ENCODE assay signal across 15 mouse cellular contexts in genomic region chr9:87733732-87734131, GRCm38 (mm10). TPM values are rescaled to one million over a fixed set of nuclear protein-coding genes. Genes with fewer than 3 reads are reported as not detected.
A peak's percentile ranks its signal among the peaks of the same experiment; 100 is the strongest.
DNase-seq lines count a peak whose midpoint lies in the region; ATAC-seq lines count a peak whose summit lies in the region.
"Had no signal": no experiment of that assay in that cellular context is flagged by ENCODE, and none has a peak within 500 bp of the region (broad histone marks: within the 10 kb centered on the region; RNA-seq: fewer than 3 reads in every experiment).

No protein-coding gene starts in this region.

- H3K4me1 ChIP-seq in heart, embryonic 15.5 days (replicated peaks), result peaks cover 21% of the 10 kb centered on the region
- peaks cover 20% of the 10 kb centered on the region for H3K4me1 ChIP-seq in neural tube, embryonic 15.5 days
- H3K4me1 ChIP-seq in limb, embryonic 10.5 days, result peaks cover 77% of the 10 kb centered on the region

- H3K36me3 ChIP-seq in heart, embryonic 15.5 days, result no peaks in the 10 kb centered on the region
- no peaks in the 10 kb centered on the region for H3K36me3 ChIP-seq in neural tube, embryonic 15.5 days
- H3K36me3 ChIP-seq in limb, embryonic 10.5 days, result peaks cover 5% of the 10 kb centered on the region; the same call in 1 of the 2 replicates
- H3K36me3 ChIP-seq: hindbrain, embryonic 12.5 days; liver, embryonic 12.5 days had no signal

- no peak for ATAC-seq in heart, embryonic 15.5 days (replicated peaks; ENCODE audit: insufficient number of reproducible peaks, insufficient read depth, low FRiP score, low read depth)
- no peak for ATAC-seq in neural tube, embryonic 15.5 days (ENCODE audit: low FRiP score)
- ATAC-seq: forebrain, embryonic 13.5 days; liver, embryonic 12.5 days had no signal

- peak overlapping the region; percentile 20; the same call in 1 of the 2 replicates for H3K4me3 ChIP-seq in heart, embryonic 15.5 days
- H3K4me3 ChIP-seq in neural tube, embryonic 15.5 days (replicated peaks), result no peak overlapping the region
- peak overlapping the region; percentile 39 for H3K4me3 ChIP-seq in limb, embryonic 10.5 days
- H3K4me3 ChIP-seq: forebrain, embryonic 13.5 days; gastrocnemius, adult 2 months; hindbrain, embryonic 12.5 days; left cerebral cortex, adult 2 months; liver, embryonic 12.5 days had no signal

- H3K27me3 ChIP-seq in heart, embryonic 15.5 days, result peaks cover 71% of the 10 kb centered on the region
- H3K27me3 ChIP-seq in neural tube, embryonic 15.5 days (replicated peaks), result peaks cover 80% of the 10 kb centered on the region
- H3K27me3 ChIP-seq in limb, embryonic 10.5 days (ENCODE audit: low read depth, poor library complexity, severe bottlenecking), result peaks cover 83% of the 10 kb centered on the region

- peak overlapping the region; percentile 27; the same call in 1 of the 2 replicates for H3K27ac ChIP-seq in heart, embryonic 15.5 days
- no peak overlapping the region for H3K27ac ChIP-seq in neural tube, embryonic 15.5 days (replicated peaks)
- peak overlapping the region; percentile 73 for H3K27ac ChIP-seq in limb, embryonic 10.5 days
- H3K27ac ChIP-seq: forebrain, embryonic 13.5 days; gastrocnemius, adult 2 months; hindbrain, embryonic 12.5 days; left cerebral cortex, adult 2 months; liver, embryonic 12.5 days had no signal

- peak overlapping the region; percentile 49; the same call in 1 of the 2 replicates for H3K4me2 ChIP-seq in heart, embryonic 15.5 days
- no peak overlapping the region for H3K4me2 ChIP-seq in neural tube, embryonic 15.5 days
- H3K4me2 ChIP-seq: forebrain, embryonic 13.5 days; hindbrain, embryonic 12.5 days; liver, embryonic 12.5 days had no signal

- 18% methylated on average over 11 of the region's 11 CpGs for WGBS in heart, embryonic 15.5 days
- WGBS in neural tube, embryonic 15.5 days, result 4% methylated on average over 11 of the region's 11 CpGs
- WGBS in limb, embryonic 10.5 days, result under 1% methylated on average over 11 of the region's 11 CpGs

- H3K9me3 ChIP-seq in heart, embryonic 15.5 days (replicated peaks), result no peaks in the 10 kb centered on the region
- H3K9me3 ChIP-seq in neural tube, embryonic 15.5 days (replicated peaks), result no peaks in the 10 kb centered on the region
- no peaks in the 10 kb centered on the region for H3K9me3 ChIP-seq in limb, embryonic 10.5 days (replicated peaks)
- H3K9me3 ChIP-seq: forebrain, embryonic 13.5 days; hindbrain, embryonic 12.5 days; liver, embryonic 12.5 days had no signal

- H3K9ac ChIP-seq in heart, embryonic 15.5 days, result no peak overlapping the region
- H3K9ac ChIP-seq in neural tube, embryonic 15.5 days (replicated peaks), result no peak overlapping the region
- H3K9ac ChIP-seq: forebrain, embryonic 13.5 days; hindbrain, embryonic 12.5 days; liver, embryonic 12.5 days had no signal

- no peak for DNase-seq in heart, adult 9 months (ENCODE audit: low spot score in 2 of 2)
- peak; percentile 46 for DNase-seq in neural tube, embryonic 10.5 days (ENCODE audit: extremely low spot score, low spot score)
- DNase-seq in limb, embryonic 10.5 days (ENCODE audit: low spot score), result peak; percentile 47
- DNase-seq in layer of hippocampus, postnatal 25 days (ENCODE audit: extremely low spot score in 1 of 2, low spot score in 1 of 2), result no peak
- DNase-seq in adipocyte (ENCODE audit: low spot score), result no peak
- DNase-seq: cerebellum, adult 2 months; gastrocnemius, adult 2 months; kidney, adult 2 months; right cerebral cortex, postnatal 4 days had no signal

RNA-seq across cellular contexts. Expression of gene Tbx18, which starts 2.7 kb away (rescaled TPM):
- polyA plus RNA-seq in heart, embryonic 15.5 days (2015; fragmentation: Nextera tagmentation; extraction: Ambion mirVana), result 8.6 and 9.1 TPM in 2 replicates
- polyA plus RNA-seq in neural tube, embryonic 15.5 days (2015; fragmentation: Nextera tagmentation; extraction: Ambion mirVana), result 0.87 and 0.98 TPM in 2 replicates
- 12.6 and 28.3 TPM in 2 replicates for polyA plus RNA-seq in limb, embryonic 10.5 days (2016; fragmentation: Nextera tagmentation; extraction: Ambion mirVana)
- 1 to 10 TPM; 1.2 to 2.4 TPM for total RNA-seq in layer of hippocampus, postnatal 25 days (2021)

Comparison
In these comparisons a context has a peak if more than half of its experiments do, and no peak if none do; other contexts are left out.
1. DNase-seq: peak in neural tube, embryonic 10.5 days (single experiment) and limb, embryonic 10.5 days (single experiment); none in heart, adult 9 months (0 of 2), layer of hippocampus, postnatal 25 days (0 of 2) and adipocyte (single experiment).